Mouse (Mus musculus) C2C12 (cell line): ENCODE results near the gene Ankrd52. TPM values are rescaled to one million over a fixed set of nuclear protein-coding genes. Genes with fewer than 3 reads are reported as not detected.

ENCODE experiments used
- H3K27me3 ChIP-seq: one replicate; pipeline ENCODE4 v1.6.1; 2011; ENCODE audit not compliant: control insufficient read depth, insufficient read depth, insufficient read length
- H3K36me3 ChIP-seq: one replicate; pipeline ENCODE4 v1.6.1; 2011; ENCODE audit not compliant: control insufficient read depth, insufficient read depth
- H3K4me3 ChIP-seq: one replicate; pipeline ENCODE4 v1.5.1; 2011; ENCODE audit warnings: mild to moderate bottlenecking, control low read depth; ENCODE audit not compliant: poor library complexity, insufficient read depth, severe bottlenecking
- H3K79me2 ChIP-seq: one replicate; pipeline ENCODE4 v1.6.1; 2011; ENCODE audit not compliant: control insufficient read depth, insufficient read depth
- H3K79me3 ChIP-seq: one replicate; pipeline ENCODE4 v1.6.1; 2011; ENCODE audit warnings: low read depth, control low read depth
- H3ac ChIP-seq: one replicate; pipeline ENCODE3; 2011; ENCODE audit warnings: low read depth; ENCODE audit not compliant: control insufficient read depth, insufficient read length
- CEBPB ChIP-seq: IDR thresholded peaks from one replicate; pipeline ENCODE4 v1.6.1; 2011; ENCODE audit warnings: low read depth, mild to moderate bottlenecking, control low read depth, moderate library complexity
- CTCF ChIP-seq: IDR thresholded peaks from one replicate; pipeline ENCODE4 v1.5.1; 2011; ENCODE audit not compliant: control insufficient read depth, insufficient read depth, insufficient read length
- FOSL1 ChIP-seq: IDR thresholded peaks from one replicate; pipeline ENCODE4 v1.8.0; 2011; ENCODE audit warnings: mild to moderate bottlenecking, low read length; ENCODE audit not compliant: poor library complexity, insufficient read depth, severe bottlenecking
- MAX ChIP-seq: IDR thresholded peaks from one replicate; pipeline ENCODE4 v1.6.1; 2011; ENCODE audit warnings: mild to moderate bottlenecking, control low read depth
- MYOD1 ChIP-seq: IDR thresholded peaks from one replicate; pipeline ENCODE4 v1.6.1; 2011; ENCODE audit warnings: low read depth; ENCODE audit not compliant: control insufficient read depth, insufficient read length
- MYOG ChIP-seq: IDR thresholded peaks from one replicate; pipeline ENCODE4 v1.6.1; 2011; ENCODE audit not compliant: control insufficient read depth, insufficient read length; ENCODE audit errors: extremely low read depth
- USF1 ChIP-seq: IDR thresholded peaks from one replicate; pipeline ENCODE4 v1.6.1; 2011; ENCODE audit warnings: low read depth, mild to moderate bottlenecking, control low read depth, moderate library complexity
- polyA plus RNA-seq: library from polyadenylated mRNA; unstranded; fragments of >200 nt; fragmentation: generic; extraction: Trizol; gene quantifications from one replicate; pipeline ENCODE4 v1.2.1, GENCODE M21; 2012; ENCODE audit warnings: missing spikeins

Gene Ankrd52
- polyA plus RNA-seq, 1 experiment: 35.9 TPM

GRCm38 (mm10) chr10:128440407-128440806, 63.5 kb downstream of the Ankrd52 start:
- no peak overlapping the region for H3ac ChIP-seq
- peaks cover 71% of the 10 kb centered on the region for H3K36me3 ChIP-seq
- no peaks in the 10 kb centered on the region for H3K27me3 ChIP-seq
- no peak overlapping the region for H3K4me3 ChIP-seq
- H3K79me2 ChIP-seq: no peaks in the 10 kb centered on the region
- TF ChIP-seq MAX (no peak), MYOD1 (no peak), CEBPB (no peak), USF1 (no peak), MYOG (no peak), FOSL1 (no peak), CTCF (no peak)
- H3K79me3 ChIP-seq: no peaks in the 10 kb centered on the region

GRCm38 (mm10) chr10:128441324-128442119, 64.6 kb downstream of the Ankrd52 start:
- TF ChIP-seq MYOG: no peak
- no peak for TF ChIP-seq MYOD1
- TF ChIP-seq FOSL1: no peak
- TF ChIP-seq CEBPB: no peak
- no peak for TF ChIP-seq CTCF
- TF ChIP-seq USF1: no peak

GRCm38 (mm10) chr10:128442718-128443117, 65.8 kb downstream of the Ankrd52 start:
- TF ChIP-seq MYOD1: no peak
- no peak for TF ChIP-seq FOSL1
- TF ChIP-seq MAX: no peak
- no peak for TF ChIP-seq USF1
- TF ChIP-seq MYOG: no peak
- no peak for TF ChIP-seq CEBPB
- TF ChIP-seq CTCF: no peak
- Histone ChIP-seq H3K27me3 (no peaks in the 10 kb centered on the region), H3K79me3 (no peaks in the 10 kb centered on the region), H3K79me2 (no peaks in the 10 kb centered on the region), H3K36me3 (peaks cover 50% of the 10 kb centered on the region), H3ac (no peak overlapping the region), H3K4me3 (no peak overlapping the region)

More at GRCm38 (mm10) chr10:128441324-128442119, 64.6 kb downstream of the Ankrd52 start:
- Histone ChIP-seq H3K4me3 (no peak overlapping the region), H3K79me3 (no peaks in the 10 kb centered on the region), H3K79me2 (no peaks in the 10 kb centered on the region), H3K27me3 (no peaks in the 10 kb centered on the region), H3K36me3 (peaks cover 59% of the 10 kb centered on the region), H3ac (no peak overlapping the region)

GRCm38 (mm10) chr10:128444354-128444753, 67.4 kb downstream of the Ankrd52 start:
- Histone ChIP-seq H3K4me3 (no peak overlapping the region), H3K27me3 (no peaks in the 10 kb centered on the region), H3K79me2 (no peaks in the 10 kb centered on the region), H3K36me3 (peaks cover 33% of the 10 kb centered on the region), H3K79me3 (no peaks in the 10 kb centered on the region), H3ac (no peak overlapping the region)
- TF ChIP-seq MYOD1 (no peak), MAX (no peak), MYOG (no peak), CEBPB (no peak), USF1 (no peak), FOSL1 (no peak), CTCF (no peak)

GRCm38 (mm10) chr10:128445407-128445806, 68.5 kb downstream of the Ankrd52 start:
- H3K36me3 ChIP-seq: peaks cover 23% of the 10 kb centered on the region
- H3K4me3 ChIP-seq: no peak overlapping the region
- no peaks in the 10 kb centered on the region for H3K79me3 ChIP-seq
- H3ac ChIP-seq: no peak overlapping the region
- H3K27me3 ChIP-seq: no peaks in the 10 kb centered on the region
- TF ChIP-seq MAX: no peak
- H3K79me2 ChIP-seq: no peaks in the 10 kb centered on the region

- TF ChIP-seq MYOD1 (no peak), MAX (no peak), CEBPB (no peak), FOSL1 (no peak), USF1 (no peak), CTCF (no peak), MYOG (no peak)
- H3K36me3 ChIP-seq: no peaks in the 10 kb centered on the region
- no peak overlapping the region for H3ac ChIP-seq
- no peaks in the 10 kb centered on the region for H3K27me3 ChIP-seq
- H3K79me2 ChIP-seq: no peaks in the 10 kb centered on the region
- no peak overlapping the region for H3K4me3 ChIP-seq
- H3K79me3 ChIP-seq: no peaks in the 10 kb centered on the region
Measured at GRCm38 (mm10) chr10:128451014-128451413, 74.1 kb downstream of the Ankrd52 start.
